In the genomic region with DNA sequence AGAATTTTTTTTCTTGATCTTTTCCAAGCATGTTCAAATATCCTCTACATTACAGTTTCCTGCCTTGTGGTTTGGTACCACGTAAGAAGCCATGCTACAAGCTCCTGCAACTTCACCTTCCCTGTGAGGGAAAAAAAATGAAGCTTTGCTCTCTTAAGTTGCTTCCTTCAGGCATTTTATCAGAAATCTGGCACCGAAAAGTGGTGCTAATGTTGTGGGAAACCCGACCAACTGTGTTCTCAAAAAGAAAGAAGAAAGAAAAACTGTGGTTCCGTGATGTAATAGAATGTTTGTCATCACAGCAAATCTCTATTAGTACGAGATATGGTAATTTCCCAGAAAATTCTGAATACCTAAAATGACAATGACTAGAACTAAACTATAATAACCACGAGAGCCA, we compare ENCODE assay signal across 22 mouse cellular contexts. TPM values are rescaled to one million over a fixed set of nuclear protein-coding genes. Genes with fewer than 3 reads are reported as not detected.
A peak's percentile ranks its signal among the peaks of the same experiment; 100 is the strongest.
DNase-seq lines count a peak whose midpoint lies in the region; ATAC-seq and TF ChIP-seq lines count a peak whose summit lies in the region.
"Had no signal": no experiment of that assay in that cellular context is flagged by ENCODE, and none has a peak within 500 bp of the region (broad histone marks: within the 10 kb centered on the region; RNA-seq: fewer than 3 reads in every experiment).

No protein-coding gene starts in this region.

- H3K36me3 ChIP-seq in kidney, adult 2 months (ENCODE audit: control insufficient read depth, insufficient read depth, low read length), result no peaks in the 10 kb centered on the region
- no peaks in the 10 kb centered on the region for H3K36me3 ChIP-seq in kidney, embryonic 16.5 days (ENCODE audit: insufficient read depth, low read length)
- H3K36me3 ChIP-seq in small intestine, adult 2 months (ENCODE audit: control insufficient read depth, insufficient read depth, low read length), result no peaks in the 10 kb centered on the region
- no peaks in the 10 kb centered on the region for H3K36me3 ChIP-seq in hindbrain, embryonic 13.5 days
- H3K36me3 ChIP-seq: forebrain, embryonic 10.5 days; G1E; heart, embryonic 12.5 days; hindbrain, embryonic 10.5 days; limb, embryonic 13.5 days; liver, embryonic 13.5 days; midbrain, embryonic 12.5 days had no signal

- no peak for TF ChIP-seq CTCF in kidney, adult 2 months (conservative IDR thresholded peaks at IDR 0.05; ENCODE audit: insufficient read depth, insufficient read length, low read depth, low read length)
- no peak for TF ChIP-seq CTCF in small intestine, adult 2 months (IDR thresholded peaks at IDR 0.05; ENCODE audit: extremely low read depth, insufficient read length, insufficient replicate concordance, low read depth, low read length)

- no peaks in the 10 kb centered on the region for H3K27me3 ChIP-seq in kidney, adult 2 months (replicated peaks; ENCODE audit: control insufficient read depth, insufficient read depth, low read length)
- H3K27me3 ChIP-seq in kidney, embryonic 16.5 days (ENCODE audit: insufficient read depth, low read length), result no peaks in the 10 kb centered on the region
- H3K27me3 ChIP-seq in small intestine, adult 2 months (ENCODE audit: control insufficient read depth, insufficient read depth, low read length), result no peaks in the 10 kb centered on the region
- no peaks in the 10 kb centered on the region for H3K27me3 ChIP-seq in hindbrain, embryonic 13.5 days
- H3K27me3 ChIP-seq: heart, embryonic 12.5 days; limb, embryonic 13.5 days; liver, embryonic 13.5 days; midbrain, embryonic 12.5 days had no signal

- H3K9me3 ChIP-seq in kidney, embryonic 16.5 days (ENCODE audit: low read length), result no peaks in the 10 kb centered on the region
- H3K9me3 ChIP-seq in hindbrain, embryonic 13.5 days, result no peaks in the 10 kb centered on the region
- H3K9me3 ChIP-seq: forebrain, embryonic 10.5 days; G1E; heart, embryonic 12.5 days; hindbrain, embryonic 10.5 days; limb, embryonic 13.5 days; liver, embryonic 13.5 days; midbrain, embryonic 12.5 days had no signal

- no peak for TF ChIP-seq POLR2A in kidney, adult 2 months (IDR thresholded peaks at IDR 0.05; ENCODE audit: low read depth, low read length)
- no peak for TF ChIP-seq POLR2A in small intestine, adult 2 months (IDR thresholded peaks at IDR 0.05; ENCODE audit: low read depth, low read length)

- H3K4me3 ChIP-seq in kidney, adult 2 months (ENCODE audit: insufficient read depth, low read depth, low read length), result no peak overlapping the region
- H3K4me3 ChIP-seq in kidney, embryonic 16.5 days (ENCODE audit: low read length), result no peak overlapping the region
- no peak overlapping the region for H3K4me3 ChIP-seq in small intestine, adult 2 months (ENCODE audit: low read depth, low read length)
- H3K4me3 ChIP-seq in hindbrain, embryonic 13.5 days, result no peak overlapping the region
- H3K4me3 ChIP-seq: forebrain, embryonic 10.5 days; heart, embryonic 12.5 days; hindbrain, embryonic 10.5 days; limb, embryonic 13.5 days; liver, embryonic 13.5 days; midbrain, embryonic 12.5 days had no signal

- no peak overlapping the region for H3K9ac ChIP-seq in kidney, embryonic 16.5 days (replicated peaks; ENCODE audit: low read length)
- H3K9ac ChIP-seq in hindbrain, embryonic 13.5 days, result no peak overlapping the region
- H3K9ac ChIP-seq: heart, embryonic 12.5 days; limb, embryonic 13.5 days; liver, embryonic 13.5 days; lung, embryonic 14.5 days; midbrain, embryonic 12.5 days had no signal

- ATAC-seq in kidney, embryonic 16.5 days (ENCODE audit: low FRiP score, low TSS enrichment), result no peak
- peak; percentile 32 for ATAC-seq in inflammation-experienced regulatory T-cells, adult 6 months
- ATAC-seq in hindbrain, embryonic 13.5 days (ENCODE audit: low FRiP score), result no peak
- ATAC-seq: forebrain, embryonic 16.5 days; hindbrain, postnatal 0 days had no signal

- no peak overlapping the region for H3K4me2 ChIP-seq in kidney, embryonic 16.5 days (replicated peaks; ENCODE audit: low read depth, low read length)
- H3K4me2 ChIP-seq in hindbrain, embryonic 13.5 days, result no peak overlapping the region
- H3K4me2 ChIP-seq: heart, embryonic 12.5 days; limb, embryonic 13.5 days; liver, embryonic 13.5 days; lung, embryonic 14.5 days; midbrain, embryonic 12.5 days had no signal

- peak overlapping the region; percentile 31; the same call in 1 of the 2 replicates for H3K27ac ChIP-seq in kidney, adult 2 months (ENCODE audit: insufficient read depth, low read depth, low read length)
- H3K27ac ChIP-seq in kidney, embryonic 16.5 days (ENCODE audit: low read length), result no peak overlapping the region
- peak overlapping the region; percentile 91; the same call in 1 of the 2 replicates for H3K27ac ChIP-seq in small intestine, adult 2 months (ENCODE audit: insufficient read depth, low read depth, low read length)
- no peak overlapping the region for H3K27ac ChIP-seq in hindbrain, embryonic 13.5 days
- H3K27ac ChIP-seq: forebrain, embryonic 10.5 days; hindbrain, embryonic 10.5 days; hindbrain, postnatal 0 days; limb, embryonic 13.5 days; liver, embryonic 13.5 days; midbrain, embryonic 12.5 days had no signal

- 82% methylated on average over 6 of the region's 6 CpGs for WGBS in kidney, adult 2 months
- 88% methylated on average over 6 of the region's 6 CpGs for WGBS in kidney, embryonic 16.5 days
- WGBS in small intestine, adult 2 months, result 76% methylated on average over 6 of the region's 6 CpGs
- WGBS in hindbrain, embryonic 13.5 days, result 86% methylated on average over 6 of the region's 6 CpGs

- no peaks in the 10 kb centered on the region for H3K4me1 ChIP-seq in kidney, adult 2 months (ENCODE audit: control insufficient read depth, insufficient read depth, low read length)
- no peaks in the 10 kb centered on the region for H3K4me1 ChIP-seq in kidney, embryonic 16.5 days (ENCODE audit: insufficient read depth, low read length)
- peaks cover 21% of the 10 kb centered on the region; the same call in 1 of the 2 replicates for H3K4me1 ChIP-seq in small intestine, adult 2 months (ENCODE audit: control insufficient read depth, insufficient read depth, insufficient read length, low read length)
- no peaks in the 10 kb centered on the region for H3K4me1 ChIP-seq in hindbrain, embryonic 13.5 days (replicated peaks)
- H3K4me1 ChIP-seq: forebrain, embryonic 10.5 days; heart, embryonic 12.5 days; hindbrain, embryonic 10.5 days; limb, embryonic 13.5 days; midbrain, embryonic 12.5 days had no signal

- no peak for DNase-seq in kidney, adult 2 months
- DNase-seq in adipocyte (ENCODE audit: low spot score), result peak; percentile 8
- no peak for DNase-seq in thymus, postnatal 25 days
- DNase-seq: cerebellum, adult 18-20 months; cerebellum, postnatal 14 days; heart, postnatal 10 days; kidney, adult 8-10 months; kidney, postnatal 14 days; liver, embryonic 13.5 days; lung, embryonic 14.5 days had no signal

RNA-seq across cellular contexts. Expression of a gene that starts 15.0 kb away (rescaled TPM):
- polyA plus RNA-seq in kidney, adult 2 months (2012; rRNA removed), result 11.8 and 13.3 TPM in 2 replicates
- 11.1 and 14.1 TPM in 2 replicates for polyA plus RNA-seq in kidney, embryonic 16.5 days (2015; fragmentation: Nextera tagmentation; extraction: Ambion mirVana)
- polyA plus RNA-seq in inflammation-experienced regulatory T-cells, adult 6 months (2017; shearing (Covaris generic)), result 10 to 100 TPM; 79.9 to 99.7 (median 94.7) TPM
- polyA plus RNA-seq in small intestine, adult 2 months (2012; rRNA removed), result 4.4 and 9.8 TPM in 2 replicates
- polyA plus RNA-seq in hindbrain, embryonic 13.5 days (2015; fragmentation: Nextera tagmentation; extraction: Ambion mirVana), result 10.1 and 10.5 TPM in 2 replicates

Comparison
In these comparisons a context has a peak if more than half of its experiments do, and no peak if none do; other contexts are left out.
1. H3K27ac ChIP-seq: peak in kidney, adult 2 months (single experiment) and small intestine, adult 2 months (single experiment); none in kidney, embryonic 16.5 days (single experiment) and hindbrain, embryonic 13.5 days (single experiment).